Mouse (Mus musculus) liver, adult (tissue): Measurements from ENCODE around the gene Egf.
A peak's percentile ranks its signal among the peaks of the same experiment; 100 is the strongest.

Experiments
- GATA4 ChIP-seq: IDR thresholded peaks from 2 replicates; pipeline ENCODE4 v1.6.1; 2014; ENCODE audit warnings: mild to moderate bottlenecking, low read length; ENCODE audit not compliant: insufficient replicate concordance

Egf gene

GRCm38 (mm10) chr3:129686196-129686595 is 68.9 kb downstream of the Egf start:
- TF ChIP-seq GATA4 = no peak

- TF ChIP-seq GATA4 = peak; percentile 16; the same call in 1 of the 2 replicates
Measured at GRCm38 (mm10) chr3:129683060-129683679, 71.9 kb downstream of the Egf start.

- TF ChIP-seq GATA4 = no peak
Measured at GRCm38 (mm10) chr3:129682389-129682788, 72.7 kb downstream of the Egf start.

- peak; percentile 83; the same call in 1 of the 2 replicates for TF ChIP-seq GATA4
Measured at GRCm38 (mm10) chr3:129681841-129682240, 73.3 kb downstream of the Egf start.

- no peak for TF ChIP-seq GATA4
Measured at GRCm38 (mm10) chr3:129680258-129680657, 74.9 kb downstream of the Egf start.

GRCm38 (mm10) chr3:129675923-129676322 is 79.2 kb downstream of the Egf start:
- TF ChIP-seq GATA4 = no peak

- no peak for TF ChIP-seq GATA4
Measured at GRCm38 (mm10) chr3:129663906-129664305, 91.2 kb downstream of the Egf start.

- TF ChIP-seq GATA4 = no peak
Measured at GRCm38 (mm10) chr3:129658776-129659175, 96.3 kb downstream of the Egf start.

GRCm38 (mm10) chr3:129657775-129658174 is 97.3 kb downstream of the Egf start:
- no peak for TF ChIP-seq GATA4

- no peak for TF ChIP-seq GATA4
Measured at GRCm38 (mm10) chr3:129657222-129657621, 97.9 kb downstream of the Egf start.

GRCm38 (mm10) chr3:129656540-129656939 is 98.6 kb downstream of the Egf start:
- TF ChIP-seq GATA4 = no peak

GRCm38 (mm10) chr3:129652476-129652875 is 102.6 kb downstream of the Egf start:
- no peak for TF ChIP-seq GATA4

- TF ChIP-seq GATA4 = no peak
Measured at GRCm38 (mm10) chr3:129651765-129652164, 103.4 kb downstream of the Egf start.

- no peak for TF ChIP-seq GATA4
Measured at GRCm38 (mm10) chr3:129650931-129651330, 104.2 kb downstream of the Egf start.

GRCm38 (mm10) chr3:129650293-129650612 is 104.9 kb downstream of the Egf start:
- no peak for TF ChIP-seq GATA4

- no peak for TF ChIP-seq GATA4
Measured at GRCm38 (mm10) chr3:129649586-129650292, 105.4 kb downstream of the Egf start.

- no peak for TF ChIP-seq GATA4
Measured at GRCm38 (mm10) chr3:129648598-129648997, 106.5 kb downstream of the Egf start.
